Mouse (Mus musculus) spleen, adult 2 months (tissue): ENCODE data around the gene Zfhx3. TPM values are rescaled to one million over a fixed set of nuclear protein-coding genes. Genes with fewer than 3 reads are reported as not detected.

Source experiments
- DNase-seq, 2 experiments: peaks; one replicate each; pipeline versions ENCODE4 v3.0.0 to v3.0.0-alpha.2; 2012 to 2021; ENCODE audit warnings: low spot score in 2 of 2, low read depth in 1 of 2
- H3K27ac ChIP-seq: fragments of 200-500 bp; 2 replicates; pipeline ENCODE4 v1.5.1; 2012; ENCODE audit warnings: low read length, inconsistent platforms; ENCODE audit not compliant: insufficient read depth
- H3K27me3 ChIP-seq: fragments of 200-500 bp; 2 replicates; pipeline ENCODE4 v1.6.1; 2012; ENCODE audit warnings: mild to moderate bottlenecking, moderate library complexity, low read length, inconsistent platforms; ENCODE audit not compliant: control insufficient read depth, insufficient read depth
- H3K36me3 ChIP-seq: fragments of 200-500 bp; 2 replicates; pipeline ENCODE4 v1.6.1; 2012; ENCODE audit warnings: mild to moderate bottlenecking, low read length, inconsistent platforms; ENCODE audit not compliant: control insufficient read depth, insufficient read depth
- H3K4me1 ChIP-seq: fragments of 200-500 bp; 2 replicates; pipeline ENCODE4 v1.6.1; 2011; ENCODE audit warnings: inconsistent platforms; ENCODE audit not compliant: control insufficient read depth, insufficient read depth, insufficient read length
- H3K4me3 ChIP-seq: fragments of 200-500 bp; 2 replicates; pipeline ENCODE4 v1.5.1; 2011; ENCODE audit warnings: mild to moderate bottlenecking, inconsistent platforms; ENCODE audit not compliant: insufficient read depth, insufficient read length; ENCODE audit errors: extremely low read depth
- CTCF ChIP-seq: fragments of 200-500 bp; IDR thresholded peaks from 2 replicates; pipeline ENCODE4 v1.5.1; 2011; ENCODE audit warnings: mild to moderate bottlenecking, inconsistent platforms; ENCODE audit not compliant: insufficient read depth, insufficient read length, insufficient replicate concordance; ENCODE audit errors: extremely low read depth
- POLR2A ChIP-seq: fragments of 200-500 bp; IDR thresholded peaks from 2 replicates; pipeline ENCODE4 v1.6.1; 2011; ENCODE audit warnings: low read depth, low read length, inconsistent platforms
- WGBS: fragments of 180-500 bp; shearing (Covaris S2); methylation state at CpG from one replicate; pipeline ENCODE4 v1.1.7; 2018; 5-methylcytosine and 5-hydroxymethylcytosine counted together
- polyA plus RNA-seq: library from polyadenylated mRNA; depleted of rRNA; stranded (reverse); fragments of >200 nt; gene quantifications from 2 replicates; pipeline ENCODE4 v1.2.3, GENCODE M21; 2012

The Zfhx3 gene
- polyA plus RNA-seq, 1 experiment, result 1.5 TPM

- TF ChIP-seq POLR2A, result no peak
- no peak for TF ChIP-seq CTCF
- H3K4me3 ChIP-seq, result no peak overlapping the region
- 64% methylated on average over 6 of the region's 6 CpGs for WGBS
Measured at GRCm38 (mm10) chr8:108880101-108880500, 937.7 kb downstream of the Zfhx3 start.

GRCm38 (mm10) chr8:108881336-108881735 is 938.9 kb downstream of the Zfhx3 start:
- WGBS, result 89% methylated on average over 7 of the region's 7 CpGs
- H3K4me1 ChIP-seq, result no peaks in the 10 kb centered on the region; the same call in 1 of the 2 replicates

More at GRCm38 (mm10) chr8:108880101-108880500, 937.7 kb downstream of the Zfhx3 start:
- no peaks in the 10 kb centered on the region; the same call in 1 of the 2 replicates for H3K4me1 ChIP-seq
- DNase-seq, result no peak
- H3K36me3 ChIP-seq, result no peaks in the 10 kb centered on the region
- H3K27ac ChIP-seq, result no peak overlapping the region
- H3K27me3 ChIP-seq, result no peaks in the 10 kb centered on the region

GRCm38 (mm10) chr8:108882073-108882472 is 939.6 kb downstream of the Zfhx3 start:
- Histone ChIP-seq H3K4me1 (no peaks in the 10 kb centered on the region; the same call in 1 of the 2 replicates), H3K36me3 (no peaks in the 10 kb centered on the region), H3K27ac (no peak overlapping the region), H3K27me3 (no peaks in the 10 kb centered on the region), H3K4me3 (no peak overlapping the region)
- TF ChIP-seq CTCF, result no peak
- no peak for TF ChIP-seq POLR2A
- no peak for DNase-seq
- 94% methylated on average over 9 of the region's 9 CpGs for whole genome bisulfite sequencing

More at GRCm38 (mm10) chr8:108881336-108881735, 938.9 kb downstream of the Zfhx3 start:
- no peak overlapping the region for H3K4me3 ChIP-seq
- no peak for TF ChIP-seq CTCF
- TF ChIP-seq POLR2A, result no peak
- H3K27me3 ChIP-seq, result no peaks in the 10 kb centered on the region
- no peaks in the 10 kb centered on the region for H3K36me3 ChIP-seq
- no peak for DNase-seq
- H3K27ac ChIP-seq, result no peak overlapping the region

- DNase-seq, result no peak
- Histone ChIP-seq H3K27me3 (no peaks in the 10 kb centered on the region), H3K36me3 (no peaks in the 10 kb centered on the region), H3K4me3 (no peak overlapping the region), H3K27ac (no peak overlapping the region), H3K4me1 (no peaks in the 10 kb centered on the region; the same call in 1 of the 2 replicates)
- TF ChIP-seq POLR2A (no peak), CTCF (no peak)
- WGBS, result 89% methylated on average over 6 of the region's 6 CpGs
Measured at GRCm38 (mm10) chr8:108883381-108883780, 940.9 kb downstream of the Zfhx3 start.

GRCm38 (mm10) chr8:108884947-108885346 is 942.5 kb downstream of the Zfhx3 start:
- Histone ChIP-seq H3K4me1 (no peaks in the 10 kb centered on the region; the same call in 1 of the 2 replicates), H3K27ac (no peak overlapping the region), H3K36me3 (no peaks in the 10 kb centered on the region), H3K27me3 (no peaks in the 10 kb centered on the region), H3K4me3 (no peak overlapping the region)
- DNase-seq, result no peak
- TF ChIP-seq POLR2A, result no peak
- no peak for TF ChIP-seq CTCF
- 60% methylated on average over 4 of the region's 4 CpGs for WGBS

GRCm38 (mm10) chr8:108885450-108885849 is 943.0 kb downstream of the Zfhx3 start:
- Histone ChIP-seq H3K36me3 (no peaks in the 10 kb centered on the region), H3K4me1 (no peaks in the 10 kb centered on the region; the same call in 1 of the 2 replicates), H3K27me3 (no peaks in the 10 kb centered on the region), H3K4me3 (no peak overlapping the region), H3K27ac (no peak overlapping the region)
- no peak for DNase-seq
- 90% methylated on average over 14 of the region's 14 CpGs for WGBS
- no peak for TF ChIP-seq CTCF
- no peak for TF ChIP-seq POLR2A

GRCm38 (mm10) chr8:108885861-108886260 is 943.4 kb downstream of the Zfhx3 start:
- DNase-seq, result no peak
- Histone ChIP-seq H3K27me3 (no peaks in the 10 kb centered on the region), H3K4me3 (no peak overlapping the region), H3K4me1 (no peaks in the 10 kb centered on the region; the same call in 1 of the 2 replicates), H3K36me3 (no peaks in the 10 kb centered on the region), H3K27ac (no peak overlapping the region)
- WGBS, result 89% methylated on average over 12 of the region's 12 CpGs
- TF ChIP-seq CTCF (no peak), POLR2A (no peak)
